Mouse (Mus musculus) megakaryocyte, embryonic 14.5 days (primary cell): ENCODE measurements around the gene Prkaa1.

ENCODE experiments used
- FLI1 ChIP-seq: IDR thresholded peaks from 2 replicates; pipeline ENCODE4 v1.6.1; 2012; ENCODE audit warnings: low read length, inconsistent platforms, mixed read lengths
- GATA1 ChIP-seq: IDR thresholded peaks from 3 replicates; pipeline ENCODE4 v1.6.1; 2012; ENCODE audit warnings: mixed read lengths, low read length, inconsistent platforms, borderline replicate concordance

- TF ChIP-seq GATA1 (no peak), FLI1 (no peak)
Observed at GRCm38 (mm10) chr15:5139366-5139765, 4.3 kb upstream of the Prkaa1 start.
